Mouse (Mus musculus) bone marrow macrophage, adult 2 months (primary cell): Measurements from ENCODE around the gene Nprl3. TPM values are rescaled to one million over a fixed set of nuclear protein-coding genes. Genes with fewer than 3 reads are reported as not detected.
A peak's percentile ranks its signal among the peaks of the same experiment; 100 is the strongest.

Source experiments
- H3K27ac ChIP-seq: 2 replicates; pipeline ENCODE4 v1.5.1; 2012; ENCODE audit warnings: low read depth, low read length; ENCODE audit not compliant: insufficient read depth
- H3K4me1 ChIP-seq: 2 replicates; pipeline ENCODE4 v1.6.1; 2012; ENCODE audit warnings: low read length; ENCODE audit not compliant: control insufficient read depth, insufficient read depth
- H3K4me3 ChIP-seq: 2 replicates; pipeline ENCODE4 v1.5.1; 2012; ENCODE audit warnings: mild to moderate bottlenecking, low read length, moderate library complexity; ENCODE audit not compliant: insufficient read depth
- CTCF ChIP-seq: IDR thresholded peaks from 2 replicates; pipeline ENCODE4 v1.5.1; 2012; ENCODE audit warnings: low read depth, mild to moderate bottlenecking, low read length, moderate library complexity
- POLR2A ChIP-seq: IDR thresholded peaks from 2 replicates; pipeline ENCODE4 v1.6.1; 2012; ENCODE audit warnings: mild to moderate bottlenecking, low read depth, low read length, borderline replicate concordance
- polyA plus RNA-seq: library from polyadenylated mRNA; stranded (reverse); fragments of >200 nt; gene quantifications from 2 replicates; pipeline ENCODE4 v1.2.4, GENCODE M21; 2012; ENCODE audit not compliant: missing spikeins, insufficient read depth, insufficient read length

Gene Nprl3
- polyA plus RNA-seq, 1 experiment = 18.5 TPM

GRCm38 (mm10) chr11:32281416-32282144 is 14.1 kb upstream of the Nprl3 start:
- TF ChIP-seq CTCF (no peak), POLR2A (no peak)
- Histone ChIP-seq H3K27ac (no peak overlapping the region), H3K4me1 (no peaks in the 10 kb centered on the region), H3K4me3 (no peak overlapping the region)

- TF ChIP-seq CTCF (no peak), POLR2A (no peak)
- H3K4me3 ChIP-seq = no peak overlapping the region
- no peaks in the 10 kb centered on the region for H3K4me1 ChIP-seq
- no peak overlapping the region for H3K27ac ChIP-seq
Observed at GRCm38 (mm10) chr11:32280646-32281045, 13.1 kb upstream of the Nprl3 start.

- Histone ChIP-seq H3K4me1 (no peaks in the 10 kb centered on the region), H3K27ac (no peak overlapping the region), H3K4me3 (no peak overlapping the region)
- TF ChIP-seq POLR2A = no peak
- no peak for TF ChIP-seq CTCF
Observed at GRCm38 (mm10) chr11:32278458-32278957, 11.0 kb upstream of the Nprl3 start.

GRCm38 (mm10) chr11:32277736-32278457 is 10.4 kb upstream of the Nprl3 start:
- Histone ChIP-seq H3K4me3 (no peak overlapping the region), H3K27ac (no peak overlapping the region), H3K4me1 (no peaks in the 10 kb centered on the region)
- TF ChIP-seq CTCF = no peak
- no peak for TF ChIP-seq POLR2A

- Histone ChIP-seq H3K4me1 (peaks cover 4% of the 10 kb centered on the region), H3K4me3 (no peak within 1 kb of the TSS), H3K27ac (no peak within 1 kb of the TSS)
- TF ChIP-seq POLR2A (no peak), CTCF (no peak)
Observed at GRCm38 (mm10) chr11:32276347-32276746, 8.8 kb upstream of the Nprl3 start, which contains the start of gene Hba-x. Gene Hba-x (plus strand): TSS chr11:32276400.

GRCm38 (mm10) chr11:32271178-32271577 is 3.7 kb upstream of the Nprl3 start:
- peaks cover 14% of the 10 kb centered on the region for H3K4me1 ChIP-seq
- no peak overlapping the region for H3K4me3 ChIP-seq
- TF ChIP-seq CTCF (no peak), POLR2A (no peak)
- peak overlapping the region; percentile 33; the same call in 1 of the 2 replicates for H3K27ac ChIP-seq

GRCm38 (mm10) chr11:32268952-32269351 is 1.4 kb upstream of the Nprl3 start:
- Histone ChIP-seq H3K27ac (no peak overlapping the region), H3K4me1 (peaks cover 25% of the 10 kb centered on the region), H3K4me3 (no peak overlapping the region)
- TF ChIP-seq CTCF (no peak), POLR2A (no peak)

- peak overlapping the region; percentile 54; the same call in 1 of the 2 replicates for H3K27ac ChIP-seq
- peak overlapping the region; percentile 99 for H3K4me3 ChIP-seq
- peaks cover 25% of the 10 kb centered on the region for H3K4me1 ChIP-seq
Observed at GRCm38 (mm10) chr11:32267964-32268363, 457 bp upstream of the Nprl3 start.

GRCm38 (mm10) chr11:32266776-32267175 is 731 bp downstream of the Nprl3 start:
- TF ChIP-seq POLR2A (no peak), CTCF (no peak)
- H3K27ac ChIP-seq = 0 out of 2 replicates have a peak overlapping the region, but pooled peaks have one; percentile 79
- peak overlapping the region; percentile 99 for H3K4me3 ChIP-seq
- H3K4me1 ChIP-seq = peaks cover 23% of the 10 kb centered on the region

More at GRCm38 (mm10) chr11:32267964-32268363, 457 bp upstream of the Nprl3 start:
- no peak for TF ChIP-seq CTCF

GRCm38 (mm10) chr11:32266194-32266593 is 1.3 kb downstream of the Nprl3 start:
- no peak overlapping the region for H3K27ac ChIP-seq
- H3K4me1 ChIP-seq = peaks cover 19% of the 10 kb centered on the region
- no peak for TF ChIP-seq CTCF
- no peak for TF ChIP-seq POLR2A
- H3K4me3 ChIP-seq = no peak overlapping the region

- no peak overlapping the region for H3K4me3 ChIP-seq
- TF ChIP-seq POLR2A (no peak), CTCF (no peak)
- no peak overlapping the region for H3K27ac ChIP-seq
- peaks cover 16% of the 10 kb centered on the region for H3K4me1 ChIP-seq
Observed at GRCm38 (mm10) chr11:32265117-32265738, 2.3 kb downstream of the Nprl3 start.
